Mouse (Mus musculus): ENCODE results near the gene Nhlrc1.

DNA sequence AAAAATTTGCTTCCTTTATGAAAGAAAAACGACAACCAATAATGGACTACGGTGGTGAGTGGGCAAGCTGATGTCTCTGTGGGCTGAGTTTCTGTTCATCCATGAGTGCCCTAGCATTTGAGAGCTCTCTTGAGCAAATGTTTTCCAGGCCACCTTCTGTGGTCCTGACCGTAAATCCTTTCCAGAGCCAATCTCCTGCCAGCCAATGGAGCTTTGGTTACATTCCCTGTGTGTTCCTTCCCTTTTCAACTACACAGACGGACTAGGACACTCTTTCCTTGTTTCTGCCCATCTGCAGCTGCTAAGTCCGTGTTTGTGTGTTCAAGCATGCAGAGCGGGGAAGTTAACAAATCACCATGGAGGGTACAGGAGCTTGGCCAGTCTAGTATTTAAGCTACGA is 6.1 kb upstream of the Nhlrc1 start:
- TF ChIP-seq CTCF (IDR thresholded peaks at IDR 0.05; ENCODE audit: low read depth) (no peak), EP300 (IDR thresholded peaks at IDR 0.05; ENCODE audit: low read depth) (no peak)
